Mouse (Mus musculus) urinary bladder, adult 18-20 months (tissue): ENCODE measurements around the gene Shc4.
A peak's percentile ranks its signal among the peaks of the same experiment; 100 is the strongest.

Experiments used
- DNase-seq, 2 experiments: peaks; one replicate each; pipeline ENCODE4 v3.0.0; 2022; ENCODE audit warnings: low spot score in 2 of 2, mixed read lengths in 2 of 2

The Shc4 gene

GRCm38 (mm10) chr2:125724086-125724430, at the start of gene Shc4:
Gene Shc4 (minus strand): TSS chr2:125724148.
- DNase-seq = no peak

DNA sequence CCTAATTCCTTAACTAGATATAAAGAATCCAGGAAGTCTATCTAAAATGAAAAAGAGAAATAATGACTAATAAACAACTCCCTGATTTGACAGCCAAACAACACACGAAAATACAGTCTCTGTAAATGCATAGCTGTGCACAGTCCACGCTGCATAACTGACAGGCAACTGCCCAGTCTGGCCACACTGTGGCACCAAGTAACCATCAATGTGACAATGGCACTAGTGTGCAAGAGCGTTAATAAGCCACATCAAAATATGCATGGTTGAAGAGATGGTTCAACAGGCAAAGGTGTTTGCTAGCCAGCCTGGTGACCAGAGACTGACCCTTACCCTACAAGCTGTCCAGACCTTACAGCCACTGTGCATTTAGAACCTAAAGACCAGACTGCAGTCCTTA, 41.1 kb upstream of the Shc4 start:
- DNase-seq = no peak

DNA sequence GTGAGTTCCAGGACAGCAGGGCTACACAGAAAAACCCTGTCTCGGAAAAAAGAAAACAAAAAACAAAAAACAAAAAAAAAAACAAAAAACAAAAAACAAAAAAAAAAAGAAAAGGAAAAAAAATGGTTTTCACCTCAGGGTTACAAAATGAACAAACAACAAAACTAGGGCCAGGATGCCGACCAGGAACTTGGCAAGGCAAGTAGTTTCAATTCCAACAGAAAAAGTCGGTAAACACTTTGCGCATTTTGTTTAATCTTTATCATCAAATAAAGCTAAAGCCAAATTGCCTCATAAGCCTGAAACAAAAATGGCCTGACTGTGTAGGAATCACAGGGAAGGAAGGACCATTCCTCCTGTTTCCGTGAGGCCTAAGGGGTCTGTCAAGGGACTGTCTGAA, 40.6 kb upstream of the Shc4 start:
- no peak for DNase-seq

GRCm38 (mm10) chr2:125749330-125749729, 25.4 kb upstream of the Shc4 start:
- no peak for DNase-seq

GRCm38 (mm10) chr2:125739338-125739737, 15.4 kb upstream of the Shc4 start:
- peak in 1 of 2 experiments; percentile 30 for DNase-seq

GRCm38 (mm10) chr2:125738718-125739117, 14.8 kb upstream of the Shc4 start:
- no peak for DNase-seq

DNA sequence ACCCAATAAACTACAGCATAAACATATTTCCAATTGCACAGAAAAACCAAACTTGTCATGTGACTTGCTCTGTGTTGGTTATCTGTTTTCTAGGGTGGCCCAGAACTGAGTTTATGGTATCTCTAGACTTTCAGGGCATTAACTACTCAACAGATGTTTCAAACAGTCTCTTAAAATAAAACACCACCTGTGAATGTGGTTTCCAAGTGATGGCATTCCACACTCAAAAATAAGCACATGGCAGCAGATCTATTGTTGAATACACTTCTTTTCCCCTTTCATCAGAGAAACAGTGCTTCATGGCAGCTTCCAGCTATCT, 12.0 kb upstream of the Shc4 start:
- DNase-seq = no peak

- no peak for DNase-seq
These were observed 11.5 kb upstream of the Shc4 start for GRCm38 (mm10) chr2:125735333-125736024.

DNA sequence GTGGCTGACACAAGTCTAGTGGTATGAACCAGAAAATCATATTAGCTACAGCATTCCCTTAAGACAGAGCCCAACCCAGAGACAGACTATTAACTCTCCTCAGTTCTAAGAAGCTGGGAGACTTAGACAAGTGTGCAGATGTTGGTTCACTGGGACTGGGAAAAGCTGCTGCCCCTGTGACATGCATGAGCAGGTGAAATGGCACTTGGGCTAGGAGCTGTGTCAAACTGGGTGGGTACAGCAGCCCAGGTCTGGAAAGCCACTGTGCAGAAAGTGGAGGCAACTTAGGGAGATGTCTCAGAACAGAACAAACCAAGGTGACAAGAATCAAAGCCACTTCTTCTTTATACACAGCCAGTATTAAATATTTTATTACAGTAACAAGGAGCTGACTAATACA, 10.8 kb upstream of the Shc4 start:
- no peak for DNase-seq

DNA sequence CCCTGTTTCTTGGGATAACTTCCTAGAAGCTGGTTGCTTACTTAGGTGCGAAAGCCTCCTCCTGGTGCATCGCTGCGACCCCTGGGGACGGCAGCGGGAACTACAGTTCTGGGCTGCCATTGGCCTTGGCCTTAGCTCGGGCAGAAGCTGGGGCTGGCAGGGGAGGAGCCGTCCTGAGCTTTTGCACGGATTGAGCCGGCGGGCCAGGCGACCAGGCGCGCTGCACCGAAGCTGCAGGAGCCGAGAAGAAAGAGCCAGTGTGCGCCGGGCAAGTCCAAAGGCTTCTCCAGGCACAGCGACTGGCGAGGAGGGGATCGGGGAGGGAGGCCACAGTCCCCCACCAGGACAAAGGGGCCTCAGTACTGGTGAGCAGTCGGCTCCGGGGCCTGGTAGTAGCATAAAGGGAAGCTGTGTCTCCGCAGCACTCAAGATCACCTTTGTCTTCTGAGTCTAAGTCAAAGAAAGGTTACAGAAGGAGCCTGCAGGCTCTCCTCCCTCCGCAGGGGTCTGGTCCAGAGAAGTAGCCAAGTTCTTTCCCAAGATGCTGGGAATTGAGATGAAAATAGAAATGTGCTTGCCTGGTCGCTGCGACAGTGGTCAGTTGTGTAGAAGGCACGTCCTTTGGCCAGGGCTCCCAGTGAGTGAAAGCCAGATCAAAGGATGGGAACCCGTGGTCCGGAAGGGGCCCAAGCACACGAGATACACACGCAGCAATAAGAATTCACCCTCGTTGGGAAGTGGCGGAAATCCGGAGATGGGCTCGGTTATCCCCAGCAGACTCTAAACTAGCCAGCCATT, 8.0 kb upstream of the Shc4 start:
- DNase-seq = peak; percentile 85 to 93

- no peak for DNase-seq
These were observed 682 bp upstream of the Shc4 start for GRCm38 (mm10) chr2:125724546-125725114.

DNA sequence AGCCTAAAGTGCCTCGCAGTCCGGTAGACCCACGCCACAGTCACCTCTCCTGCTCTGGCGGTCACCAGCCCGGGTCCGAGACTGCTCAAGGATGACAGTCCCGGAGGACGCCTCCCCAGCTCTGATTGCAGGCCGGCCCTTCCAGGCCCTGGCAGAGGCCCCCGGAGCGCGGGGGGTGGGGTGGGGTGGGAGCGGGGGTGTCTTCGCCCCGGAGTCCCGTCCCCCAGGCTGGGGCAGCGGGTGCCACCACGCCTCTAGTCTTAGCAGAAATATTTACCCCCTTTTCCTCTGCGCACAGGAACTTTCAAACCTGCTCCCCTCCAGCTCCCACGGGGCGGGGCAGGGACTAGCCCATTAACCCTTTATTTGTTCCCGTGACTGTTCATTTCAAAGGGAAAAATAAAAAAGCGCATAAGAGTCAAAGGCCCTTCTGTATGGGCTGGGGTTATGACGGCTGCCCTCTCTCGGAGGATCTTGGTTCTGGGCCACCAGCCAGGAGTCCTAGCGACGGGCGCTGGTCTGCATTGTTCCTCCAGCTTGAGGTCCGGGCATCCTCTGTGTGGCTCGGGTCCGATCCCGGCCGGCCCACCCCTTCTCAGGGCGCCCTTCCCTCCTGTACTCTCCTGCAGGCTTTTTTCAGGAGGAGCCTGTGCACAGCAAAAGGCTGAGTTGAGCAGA, 401 bp downstream of the Shc4 start:
- peak in 1 of 2 experiments; percentile 32 for DNase-seq

DNA sequence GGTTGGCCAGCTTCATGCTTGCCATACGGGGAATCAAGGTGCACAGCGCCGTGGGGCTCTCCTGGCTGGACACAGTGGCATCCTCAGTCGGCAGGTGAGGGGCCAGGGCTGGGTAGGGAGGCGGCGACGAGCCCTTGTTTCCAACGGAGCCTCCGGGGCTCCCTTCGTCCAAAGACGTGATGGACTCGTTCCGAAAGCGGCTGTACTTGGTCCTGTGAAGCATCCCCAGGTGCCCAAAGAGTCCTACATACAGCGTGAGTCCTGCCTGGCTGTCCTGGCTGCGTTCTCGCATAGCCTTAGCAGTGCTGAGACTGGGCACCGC, 901 bp downstream of the Shc4 start:
- no peak for DNase-seq

DNA sequence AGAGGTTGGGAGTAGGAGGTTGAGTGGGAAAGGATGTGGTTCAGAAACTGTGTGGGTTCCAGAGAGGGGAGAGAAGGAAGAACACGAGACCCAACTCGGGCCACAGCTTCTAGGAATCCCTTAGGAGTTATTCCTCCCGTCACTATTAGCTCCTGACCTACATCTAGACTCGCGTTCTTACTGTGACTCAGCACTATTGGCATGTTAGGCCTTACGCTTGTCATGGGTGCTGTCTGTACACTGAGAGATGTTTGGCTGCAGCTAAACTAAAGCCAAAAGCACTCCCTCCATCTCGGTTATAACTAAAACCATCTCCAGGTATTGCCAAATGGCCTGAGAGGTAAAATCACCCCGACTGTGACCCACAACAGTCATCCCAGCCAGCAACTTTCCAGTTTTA, 7.3 kb downstream of the Shc4 start:
- no peak for DNase-seq

DNA sequence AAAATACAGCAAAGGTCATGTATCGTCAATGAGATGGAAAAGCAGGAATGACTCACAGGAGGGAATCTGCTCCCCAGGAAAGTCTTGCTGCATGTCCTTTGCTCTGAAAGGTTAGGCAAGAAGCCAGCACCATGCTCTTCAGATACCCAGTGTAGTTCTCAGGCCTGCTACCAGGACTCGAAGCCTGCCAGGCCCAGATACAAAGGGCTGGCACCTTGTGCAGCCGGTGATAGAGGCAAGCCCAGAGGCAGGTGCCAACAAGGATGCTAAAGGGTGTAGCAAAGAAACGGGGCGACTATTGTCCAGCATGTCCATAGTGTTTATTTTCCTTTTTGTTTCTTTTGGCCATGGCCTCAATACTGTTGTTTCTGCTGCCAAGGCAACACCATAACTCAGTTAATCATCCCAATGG, 17.4 kb downstream of the Shc4 start:
- DNase-seq = no peak

- no peak for DNase-seq
These were observed 18.9 kb downstream of the Shc4 start for GRCm38 (mm10) chr2:125704907-125705631.

DNA sequence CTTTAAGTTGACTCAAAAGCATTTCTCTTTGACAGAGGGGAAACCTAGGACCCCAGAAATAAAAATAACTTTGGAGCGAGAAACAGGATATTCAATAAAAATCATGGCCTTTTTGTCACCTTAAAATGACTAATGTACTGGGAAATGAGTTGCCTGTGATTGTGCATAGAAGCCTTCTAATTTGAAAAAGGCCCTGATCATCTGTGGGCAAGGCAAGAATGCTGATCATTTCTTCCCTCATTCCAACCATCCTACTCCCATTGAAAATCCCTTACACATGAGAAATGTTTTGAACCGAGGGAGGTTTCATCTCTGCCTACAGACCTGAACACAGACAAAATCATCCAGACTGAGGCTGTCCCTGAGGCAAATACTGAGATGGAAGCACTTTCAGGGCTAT, 21.1 kb downstream of the Shc4 start:
- DNase-seq = no peak

DNA sequence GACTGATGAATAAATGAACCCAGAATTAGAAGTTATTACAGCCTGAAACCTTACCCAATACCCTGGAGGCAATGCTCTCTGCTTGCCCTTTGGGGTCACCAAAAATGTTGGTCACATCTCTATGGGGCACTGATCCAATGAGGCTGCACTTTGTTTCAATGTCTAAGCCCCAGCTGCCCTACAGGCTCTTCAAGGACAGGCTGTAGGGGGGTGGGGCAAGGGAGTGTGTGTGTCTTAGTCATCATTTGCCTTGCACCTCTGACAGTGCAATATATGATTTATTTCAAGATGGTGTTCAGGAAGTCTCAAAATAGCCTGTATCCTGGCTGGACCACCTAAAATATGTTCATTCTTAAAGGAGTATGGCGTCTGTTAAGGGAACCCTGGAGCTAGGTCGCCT, 22.3 kb downstream of the Shc4 start:
- DNase-seq = no peak

GRCm38 (mm10) chr2:125696219-125696618, 27.7 kb downstream of the Shc4 start:
- no peak for DNase-seq

DNA sequence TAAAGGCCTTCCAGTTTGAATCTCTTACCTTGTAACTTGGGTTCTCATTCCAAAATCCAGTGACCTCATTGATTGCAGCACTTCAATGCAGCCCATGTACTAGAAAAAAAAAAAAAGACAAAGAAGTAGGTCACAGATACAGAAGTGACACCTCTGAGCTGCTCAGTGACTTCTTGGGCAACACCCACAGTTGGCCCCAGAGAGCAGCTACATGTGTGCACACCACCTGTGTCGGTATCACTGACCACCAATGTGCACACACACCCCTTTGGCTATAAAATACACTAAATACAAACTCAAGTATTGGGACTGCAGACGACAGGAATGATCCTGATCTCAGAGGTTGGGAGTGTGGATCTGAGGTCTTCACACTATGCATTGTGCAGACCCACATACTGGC, 29.1 kb downstream of the Shc4 start:
- no peak for DNase-seq

- no peak for DNase-seq
These were observed 31.9 kb downstream of the Shc4 start for GRCm38 (mm10) chr2:125692010-125692409.
